In the genomic region with DNA sequence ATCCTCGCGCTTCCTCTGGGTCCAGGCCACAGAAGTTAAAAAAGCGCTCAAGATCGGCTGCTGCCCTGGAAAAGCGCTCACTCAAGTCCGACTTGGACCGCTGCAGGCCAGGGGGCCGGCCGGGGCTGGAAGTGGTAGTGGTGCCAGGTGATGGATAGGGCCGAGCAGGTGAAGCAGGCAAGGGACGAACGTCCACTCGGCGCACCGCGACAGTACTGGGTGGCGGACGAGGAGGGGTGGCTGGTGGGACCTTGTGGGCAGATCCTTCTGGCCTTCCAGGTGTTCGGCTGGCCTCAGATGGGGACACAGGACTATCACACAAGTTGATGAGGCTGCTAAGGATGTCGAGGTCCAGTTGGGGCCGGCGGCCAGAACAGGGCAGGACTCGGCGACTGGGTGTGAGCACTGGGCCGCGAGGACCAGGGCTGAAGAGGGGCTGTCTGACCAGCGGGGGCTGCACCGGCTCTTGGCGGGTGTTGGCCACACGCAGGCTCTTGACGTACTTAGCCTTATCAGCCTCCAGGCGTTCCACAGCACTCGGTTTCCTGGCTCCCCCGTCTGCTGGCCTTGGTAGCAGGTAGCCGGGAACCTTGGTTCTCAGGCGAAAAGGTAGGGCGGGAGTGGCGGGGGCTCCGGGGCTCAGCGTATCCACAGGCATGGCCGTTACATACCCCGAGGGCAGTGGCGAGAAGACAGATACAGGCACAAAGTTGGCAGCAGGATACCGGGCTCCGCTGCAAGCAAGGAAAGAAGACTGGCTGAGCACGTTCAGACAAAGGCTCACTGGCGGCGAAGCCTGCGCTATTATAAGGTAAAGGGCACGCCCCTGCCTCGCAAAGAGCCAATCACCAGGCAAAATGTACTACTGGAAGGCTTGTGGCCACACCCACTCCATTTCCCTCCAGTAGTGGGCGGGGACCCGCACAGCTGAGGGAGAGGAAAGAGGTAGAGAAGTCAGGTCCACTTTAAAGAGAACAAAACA, we compare ENCODE assay signal across 8 mouse cellular contexts. TPM values are rescaled to one million over a fixed set of nuclear protein-coding genes. Genes with fewer than 3 reads are reported as not detected.
DNase-seq lines count a peak whose midpoint lies in the region; ATAC-seq and TF ChIP-seq lines count a peak whose summit lies in the region.

No protein-coding gene starts in this region.

- H3K79me2 ChIP-seq in heart, adult 2 months (replicated peaks; ENCODE audit: control insufficient read depth, insufficient read depth, low read length), result no peaks in the 10 kb centered on the region

- H3K9me3 ChIP-seq in embryonic facial prominence, embryonic 15.5 days (replicated peaks), result no peaks in the 10 kb centered on the region
- no peaks in the 10 kb centered on the region for H3K9me3 ChIP-seq in limb, embryonic 10.5 days (replicated peaks)
- H3K9me3 ChIP-seq in midbrain, embryonic 12.5 days, result no peaks in the 10 kb centered on the region

- peak; percentile 54; the same call in 1 of the 2 replicates for TF ChIP-seq EP300 in heart, adult 2 months (IDR thresholded peaks at IDR 0.05; ENCODE audit: insufficient read depth, low read depth, low read length)

- peaks cover 45% of the 10 kb centered on the region for H3K4me1 ChIP-seq in embryonic facial prominence, embryonic 15.5 days
- H3K4me1 ChIP-seq in heart, adult 2 months (ENCODE audit: control insufficient read depth, insufficient read depth, low read length), result peaks cover 20% of the 10 kb centered on the region
- peaks cover 77% of the 10 kb centered on the region for H3K4me1 ChIP-seq in limb, embryonic 10.5 days
- H3K4me1 ChIP-seq in midbrain, embryonic 12.5 days, result peaks cover 86% of the 10 kb centered on the region
- H3K4me1 ChIP-seq in small intestine, adult 2 months (ENCODE audit: control insufficient read depth, insufficient read depth, insufficient read length, low read length), result peaks cover 22% of the 10 kb centered on the region

- H3K9ac ChIP-seq in embryonic facial prominence, embryonic 15.5 days, result peak overlapping the region; percentile 21; the same call in 1 of the 2 replicates
- H3K9ac ChIP-seq in heart, adult 2 months (ENCODE audit: low read depth, low read length), result peak overlapping the region; percentile 48
- peak overlapping the region; percentile 78 for H3K9ac ChIP-seq in midbrain, embryonic 12.5 days (replicated peaks)

- H3K27ac ChIP-seq in embryonic facial prominence, embryonic 15.5 days (replicated peaks), result peak overlapping the region; percentile 45
- H3K27ac ChIP-seq in heart, adult 2 months, result peak overlapping the region; percentile 46
- peak overlapping the region; percentile 89 for H3K27ac ChIP-seq in limb, embryonic 10.5 days
- H3K27ac ChIP-seq in midbrain, embryonic 12.5 days (replicated peaks), result peak overlapping the region; percentile 90
- no peak overlapping the region for H3K27ac ChIP-seq in small intestine, adult 2 months (ENCODE audit: insufficient read depth, low read depth, low read length)

- H3K4me3 ChIP-seq in embryonic facial prominence, embryonic 15.5 days (replicated peaks), result peak overlapping the region; percentile 31
- peak overlapping the region; percentile 44 for H3K4me3 ChIP-seq in heart, adult 2 months
- H3K4me3 ChIP-seq in limb, embryonic 10.5 days, result peak overlapping the region; percentile 49
- H3K4me3 ChIP-seq in midbrain, embryonic 12.5 days, result peak overlapping the region; percentile 53
- peak overlapping the region; percentile 31; the same call in 1 of the 2 replicates for H3K4me3 ChIP-seq in small intestine, adult 2 months (ENCODE audit: low read depth, low read length)

- peaks cover 16% of the 10 kb centered on the region; the same call in 1 of the 2 replicates for H3K27me3 ChIP-seq in embryonic facial prominence, embryonic 15.5 days
- H3K27me3 ChIP-seq in heart, adult 2 months (ENCODE audit: control insufficient read depth, insufficient read depth, low read length), result no peaks in the 10 kb centered on the region
- peaks cover 40% of the 10 kb centered on the region for H3K27me3 ChIP-seq in limb, embryonic 10.5 days (ENCODE audit: low read depth, poor library complexity, severe bottlenecking)
- 0 out of 2 replicates have a peak, but pooled peaks cover 10% of the 10 kb centered on the region for H3K27me3 ChIP-seq in midbrain, embryonic 12.5 days
- no peaks in the 10 kb centered on the region for H3K27me3 ChIP-seq in small intestine, adult 2 months (ENCODE audit: control insufficient read depth, insufficient read depth, low read length)

- peaks cover 7% of the 10 kb centered on the region; the same call in 1 of the 2 replicates for H3K36me3 ChIP-seq in embryonic facial prominence, embryonic 15.5 days
- H3K36me3 ChIP-seq in heart, adult 2 months (ENCODE audit: control insufficient read depth, insufficient read depth, low read length), result no peaks in the 10 kb centered on the region; the same call in 1 of the 2 replicates
- H3K36me3 ChIP-seq in limb, embryonic 10.5 days, result peaks cover 34% of the 10 kb centered on the region
- H3K36me3 ChIP-seq in midbrain, embryonic 12.5 days, result peaks cover 20% of the 10 kb centered on the region
- peaks cover 16% of the 10 kb centered on the region for H3K36me3 ChIP-seq in small intestine, adult 2 months (ENCODE audit: control insufficient read depth, insufficient read depth, low read length)

- peak; percentile 97 for TF ChIP-seq POLR2A in heart, adult 2 months (IDR thresholded peaks at IDR 0.05; ENCODE audit: insufficient read depth, low read depth, low read length)
- TF ChIP-seq POLR2A in small intestine, adult 2 months (IDR thresholded peaks at IDR 0.05; ENCODE audit: low read depth, low read length), result peak; percentile 42; the same call in 1 of the 2 replicates

- ATAC-seq in embryonic facial prominence, embryonic 15.5 days (ENCODE audit: insufficient number of reproducible peaks, low FRiP score, low TSS enrichment, low read depth), result peak; percentile 78
- ATAC-seq in midbrain, embryonic 12.5 days (ENCODE audit: low FRiP score, low read depth), result peak; percentile 80

- no peak for TF ChIP-seq CTCF in heart, adult 2 months (IDR thresholded peaks at IDR 0.05)
- no peak for TF ChIP-seq CTCF in small intestine, adult 2 months (IDR thresholded peaks at IDR 0.05; ENCODE audit: extremely low read depth, insufficient read length, insufficient replicate concordance, low read depth, low read length)

- DNase-seq in adrenal gland, postnatal 14 days, result peak; percentile 84
- peak; percentile 89 to 90 for DNase-seq in heart, adult 2 months
- DNase-seq in kidney, adult 11 months, result peak; percentile 88
- DNase-seq in limb, embryonic 10.5 days (ENCODE audit: low spot score), result peak; percentile 82
- peak; percentile 75 for DNase-seq in yolk sac, embryonic 10.5 days (ENCODE audit: low spot score)

- WGBS in embryonic facial prominence, embryonic 15.5 days, result 46% methylated on average over 53 of the region's 53 CpGs
- 41% methylated on average over 53 of the region's 53 CpGs for WGBS in heart, adult 2 months
- 51% methylated on average over 53 of the region's 53 CpGs for WGBS in limb, embryonic 10.5 days
- 42% methylated on average over 53 of the region's 53 CpGs for WGBS in midbrain, embryonic 12.5 days
- WGBS in small intestine, adult 2 months, result 61% methylated on average over 53 of the region's 53 CpGs

- peak overlapping the region; percentile 51 for H3K4me2 ChIP-seq in embryonic facial prominence, embryonic 15.5 days (replicated peaks)
- H3K4me2 ChIP-seq in midbrain, embryonic 12.5 days (replicated peaks), result peak overlapping the region; percentile 76

- intact Hi-C loops in heart, adult 2 months (cut with DNase I), result no loop called here

RNA-seq across cellular contexts. Expression of a gene that starts 9.5 kb away (rescaled TPM):
- 8.2 and 8.5 TPM in 2 replicates for total RNA-seq in adrenal gland, postnatal 14 days (2021)
- 29.5 and 30.7 TPM in 2 replicates for polyA plus RNA-seq in embryonic facial prominence, embryonic 15.5 days (2015; fragmentation: Nextera tagmentation; extraction: Ambion mirVana)
- 1 to 10 TPM; 4.3 to 4.7 TPM for total RNA-seq in heart, adult 2 months (2021)
- polyA plus RNA-seq in heart, adult 2 months (2012; rRNA removed), result 6.6 and 7.2 TPM in 2 replicates
- 35.0 and 37.9 TPM in 2 replicates for polyA plus RNA-seq in limb, embryonic 10.5 days (2016; fragmentation: Nextera tagmentation; extraction: Ambion mirVana)
- 114 and 120 TPM in 2 replicates for polyA plus RNA-seq in midbrain, embryonic 12.5 days (2016; fragmentation: Nextera tagmentation; extraction: Ambion mirVana)
- polyA plus RNA-seq in small intestine, adult 2 months (2012; rRNA removed), result 10.7 and 14.0 TPM in 2 replicates

RNA-seq across cellular contexts. Expression of a gene that starts 25.8 kb away (rescaled TPM):
- total RNA-seq in adrenal gland, postnatal 14 days (2021), result 1.6 and 2.4 TPM in 2 replicates
- polyA plus RNA-seq in embryonic facial prominence, embryonic 15.5 days (2015; fragmentation: Nextera tagmentation; extraction: Ambion mirVana), result 5.9 and 6.3 TPM in 2 replicates
- 1 to 10 TPM; 1.8 to 3.4 TPM for total RNA-seq in heart, adult 2 months (2021)
- 2.5 and 2.8 TPM in 2 replicates for polyA plus RNA-seq in heart, adult 2 months (2012; rRNA removed)
- 0.77 and 1.3 TPM in 2 replicates for polyA plus RNA-seq in limb, embryonic 10.5 days (2016; fragmentation: Nextera tagmentation; extraction: Ambion mirVana)
- 0.94 and 1.2 TPM in 2 replicates for polyA plus RNA-seq in midbrain, embryonic 12.5 days (2016; fragmentation: Nextera tagmentation; extraction: Ambion mirVana)
- 26.8 and 274 TPM in 2 replicates for polyA plus RNA-seq in small intestine, adult 2 months (2012; rRNA removed)

RNA-seq across cellular contexts. Expression of a gene that starts 59.5 kb away (rescaled TPM):
- total RNA-seq in adrenal gland, postnatal 14 days (2021), result 0.26 and 0.33 TPM in 2 replicates
- polyA plus RNA-seq in embryonic facial prominence, embryonic 15.5 days (2015; fragmentation: Nextera tagmentation; extraction: Ambion mirVana), result 1.4 and 2.8 TPM in 2 replicates
- under 1 TPM; 0.23 to 0.27 TPM for total RNA-seq in heart, adult 2 months (2021)
- polyA plus RNA-seq in heart, adult 2 months (2012; rRNA removed), result 0.94 and 1.0 TPM in 2 replicates
- 0.46 and 0.48 TPM in 2 replicates for polyA plus RNA-seq in limb, embryonic 10.5 days (2016; fragmentation: Nextera tagmentation; extraction: Ambion mirVana)
- polyA plus RNA-seq in midbrain, embryonic 12.5 days (2016; fragmentation: Nextera tagmentation; extraction: Ambion mirVana), result 0.43 TPM in 1 of 2 replicates, not detected in the other
- 0.15 and 0.25 TPM in 2 replicates for polyA plus RNA-seq in small intestine, adult 2 months (2012; rRNA removed)

Comparison
In these comparisons a context has a peak if more than half of its experiments do, and no peak if none do; other contexts are left out.
1. H3K9ac ChIP-seq: peak in every context shown above with its lines; median percentile 78 in midbrain, embryonic 12.5 days; 48 in heart, adult 2 months; 21 in embryonic facial prominence, embryonic 15.5 days.